ENCODE assay signal across 12 mouse cellular contexts in the genomic region with DNA sequence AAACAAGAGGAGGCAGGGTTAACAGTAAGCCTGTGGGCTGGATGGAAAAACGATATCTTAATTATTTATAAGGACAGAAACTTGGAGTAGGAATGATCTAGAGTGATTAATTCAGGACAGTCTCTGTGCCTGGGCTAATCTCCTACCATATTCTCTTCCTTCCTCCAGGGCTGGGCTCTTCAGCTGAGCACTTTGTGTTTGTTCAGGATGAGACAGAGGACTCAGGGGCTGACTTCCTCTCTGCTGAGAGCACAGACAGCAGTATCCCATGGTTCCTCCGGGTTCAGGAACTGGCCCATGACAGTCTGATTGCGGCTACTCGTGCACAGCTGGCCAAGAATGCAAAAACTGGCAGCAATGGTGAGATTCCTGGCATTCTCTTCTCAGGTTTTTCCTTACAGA. TPM values are rescaled to one million over a fixed set of nuclear protein-coding genes. Genes with fewer than 3 reads are reported as not detected.
A peak's percentile ranks its signal among the peaks of the same experiment; 100 is the strongest.
DNase-seq lines count a peak whose midpoint lies in the region; ATAC-seq lines count a peak whose summit lies in the region.
"Had no signal": no experiment of that assay in that cellular context is flagged by ENCODE, and none has a peak within 500 bp of the region (broad histone marks: within the 10 kb centered on the region; RNA-seq: fewer than 3 reads in every experiment).

No protein-coding gene starts in this region.

- ATAC-seq in kidney, embryonic 14.5 days (ENCODE audit: low FRiP score, low TSS enrichment) = no peak
- peak; percentile 20; the same call in 1 of the 2 replicates for ATAC-seq in intestine, embryonic 15.5 days
- ATAC-seq: forebrain, embryonic 16.5 days had no signal

- H3K9ac ChIP-seq in kidney, embryonic 14.5 days (ENCODE audit: low read depth, low read length) = no peak overlapping the region
- H3K9ac ChIP-seq in intestine, embryonic 15.5 days = no peak overlapping the region
- H3K9ac ChIP-seq: hindbrain, embryonic 14.5 days; neural tube, embryonic 13.5 days had no signal

- H3K4me3 ChIP-seq in kidney, embryonic 14.5 days (ENCODE audit: low read length) = no peak overlapping the region
- H3K4me3 ChIP-seq in intestine, embryonic 15.5 days (replicated peaks) = no peak overlapping the region
- H3K4me3 ChIP-seq: midbrain, embryonic 10.5 days; neural tube, embryonic 13.5 days had no signal

- H3K36me3 ChIP-seq in kidney, embryonic 14.5 days (ENCODE audit: control insufficient read depth, insufficient read depth, low read length) = peaks cover 61% of the 10 kb centered on the region
- H3K36me3 ChIP-seq in intestine, embryonic 15.5 days = peaks cover 27% of the 10 kb centered on the region

- 73% methylated on average over 4 of the region's 4 CpGs for WGBS in kidney, embryonic 14.5 days
- WGBS in intestine, embryonic 15.5 days = 56% methylated on average over 4 of the region's 4 CpGs

- no peaks in the 10 kb centered on the region for H3K27me3 ChIP-seq in kidney, embryonic 14.5 days (ENCODE audit: control insufficient read depth, insufficient read depth, low read length)
- H3K27me3 ChIP-seq in intestine, embryonic 15.5 days (replicated peaks) = no peaks in the 10 kb centered on the region
- H3K27me3 ChIP-seq: neural tube, embryonic 13.5 days had no signal

- H3K4me1 ChIP-seq in kidney, embryonic 14.5 days (ENCODE audit: control insufficient read depth, insufficient read depth, low read length) = no peaks in the 10 kb centered on the region
- H3K4me1 ChIP-seq in intestine, embryonic 15.5 days (replicated peaks) = no peaks in the 10 kb centered on the region
- H3K4me1 ChIP-seq: midbrain, embryonic 10.5 days; neural tube, embryonic 13.5 days had no signal

- peak; percentile 24 to 38 for DNase-seq in kidney, adult 8-10 months
- DNase-seq in heart, adult 8-10 months (ENCODE audit: low spot score) = peak; percentile 43
- DNase-seq in lung, postnatal 25 days (ENCODE audit: low spot score) = peak; percentile 24
- DNase-seq in spleen, postnatal 4 days (ENCODE audit: low spot score in 2 of 2) = no peak
- no peak for DNase-seq in left cerebral cortex, adult 8-10 months (ENCODE audit: low spot score in 2 of 2)
- DNase-seq: right cerebral cortex, postnatal 4 days had no signal

- no peaks in the 10 kb centered on the region for H3K9me3 ChIP-seq in kidney, embryonic 14.5 days (ENCODE audit: control insufficient read depth, low read length)
- no peaks in the 10 kb centered on the region for H3K9me3 ChIP-seq in intestine, embryonic 15.5 days
- H3K9me3 ChIP-seq: midbrain, embryonic 10.5 days; neural tube, embryonic 13.5 days had no signal

- H3K27ac ChIP-seq in kidney, embryonic 14.5 days (ENCODE audit: low read depth, low read length) = no peak overlapping the region
- H3K27ac ChIP-seq in intestine, embryonic 15.5 days = no peak overlapping the region
- H3K27ac ChIP-seq: hindbrain, embryonic 14.5 days; midbrain, embryonic 10.5 days; neural tube, embryonic 13.5 days had no signal

- no peak overlapping the region for H3K4me2 ChIP-seq in kidney, embryonic 14.5 days (replicated peaks; ENCODE audit: low read depth, low read length)
- H3K4me2 ChIP-seq in intestine, embryonic 15.5 days (replicated peaks) = no peak overlapping the region
- H3K4me2 ChIP-seq: hindbrain, embryonic 14.5 days; neural tube, embryonic 13.5 days had no signal

RNA-seq across cellular contexts. Expression of gene Zfp410, which starts 10.5 kb away (rescaled TPM):
- polyA plus RNA-seq in kidney, embryonic 14.5 days (2014; fragmentation: Nextera tagmentation; extraction: Ambion mirVana) = 65.6 and 88.7 TPM in 2 replicates
- 10 to 100 TPM; 18.9 to 20.2 (median 19.5) TPM for total RNA-seq in heart, adult 8-10 months (2022)
- 54.7 and 61.6 TPM in 2 replicates for polyA plus RNA-seq in intestine, embryonic 15.5 days (2015; fragmentation: Nextera tagmentation; extraction: Ambion mirVana)
- 10 to 100 TPM; 30.9 to 40.4 (median 33.1) TPM for total RNA-seq in left cerebral cortex, adult 8-10 months (2022)

RNA-seq across cellular contexts. Expression of gene Coq6, which starts 34.3 kb away (rescaled TPM):
- polyA plus RNA-seq in kidney, embryonic 14.5 days (2014; fragmentation: Nextera tagmentation; extraction: Ambion mirVana) = 51.4 and 54.7 TPM in 2 replicates
- total RNA-seq in heart, adult 8-10 months (2022) = 100 to 1,000 TPM in 2 of 4 experiments, 10 to 100 TPM in 2; 99.6 to 103 (median 101) TPM
- 47.5 and 53.8 TPM in 2 replicates for polyA plus RNA-seq in intestine, embryonic 15.5 days (2015; fragmentation: Nextera tagmentation; extraction: Ambion mirVana)
- 10 to 100 TPM; 22.0 to 28.3 (median 25.2) TPM for total RNA-seq in left cerebral cortex, adult 8-10 months (2022)

RNA-seq across cellular contexts. Expression of gene Fam161b, which starts 34.5 kb away (rescaled TPM):
- polyA plus RNA-seq in kidney, embryonic 14.5 days (2014; fragmentation: Nextera tagmentation; extraction: Ambion mirVana) = 2.9 and 3.7 TPM in 2 replicates
- total RNA-seq in heart, adult 8-10 months (2022) = 10 to 100 TPM in 3 of 4 experiments, 1 to 10 TPM in 1; 9.8 to 13.2 (median 11.0) TPM
- 2.4 and 2.6 TPM in 2 replicates for polyA plus RNA-seq in intestine, embryonic 15.5 days (2015; fragmentation: Nextera tagmentation; extraction: Ambion mirVana)
- total RNA-seq in left cerebral cortex, adult 8-10 months (2022) = 10 to 100 TPM; 10.5 to 13.1 (median 12.2) TPM

RNA-seq across cellular contexts. Expression of gene Ptgr2, which starts 42.1 kb away (rescaled TPM):
- 12.8 and 21.1 TPM in 2 replicates for polyA plus RNA-seq in kidney, embryonic 14.5 days (2014; fragmentation: Nextera tagmentation; extraction: Ambion mirVana)
- total RNA-seq in heart, adult 8-10 months (2022) = 100 to 1,000 TPM; 216 to 264 (median 243) TPM
- polyA plus RNA-seq in intestine, embryonic 15.5 days (2015; fragmentation: Nextera tagmentation; extraction: Ambion mirVana) = 41.7 and 45.2 TPM in 2 replicates
- 10 to 100 TPM; 37.4 to 42.8 (median 42.2) TPM for total RNA-seq in left cerebral cortex, adult 8-10 months (2022)

Comparison
In these comparisons a context has a peak if more than half of its experiments do, and no peak if none do; other contexts are left out.
1. DNase-seq: peak in kidney, adult 8-10 months (2 of 2), heart, adult 8-10 months (single experiment) and lung, postnatal 25 days (single experiment); none in spleen, postnatal 4 days (0 of 2) and left cerebral cortex, adult 8-10 months (0 of 2).